Mouse (Mus musculus) adrenal gland, postnatal 14 days (tissue): ENCODE results near the gene Tbc1d7. TPM values are rescaled to one million over a fixed set of nuclear protein-coding genes. Genes with fewer than 3 reads are reported as not detected.

Experiments
- DNase-seq: peaks from one replicate; pipeline ENCODE4 v3.0.0; 2021; ENCODE audit warnings: mixed read lengths
- total RNA-seq: library from RNA; stranded (reverse); gene quantifications from 2 replicates; pipeline ENCODE4 v1.2.3, GENCODE M21; 2021

Gene Tbc1d7
- total RNA-seq, 1 experiment from 2014 or later = 24.1 TPM

- DNase-seq = no peak
Measured at GRCm38 (mm10) chr13:43144720-43145418, 26.4 kb downstream of the Tbc1d7 start.

- peak; percentile 25 for DNase-seq
Measured at GRCm38 (mm10) chr13:43134468-43134867, 36.8 kb downstream of the Tbc1d7 start.

- DNase-seq = no peak
Measured at GRCm38 (mm10) chr13:43133400-43133799, 37.9 kb downstream of the Tbc1d7 start.

- no peak for DNase-seq
Measured at GRCm38 (mm10) chr13:43132859-43133258, 38.4 kb downstream of the Tbc1d7 start.

GRCm38 (mm10) chr13:43131741-43132191 is 39.5 kb downstream of the Tbc1d7 start:
- DNase-seq = peak; percentile 39

- DNase-seq = no peak
Measured at GRCm38 (mm10) chr13:43130161-43130560, 41.1 kb downstream of the Tbc1d7 start.

GRCm38 (mm10) chr13:43124683-43125074 is 46.6 kb downstream of the Tbc1d7 start:
- DNase-seq = no peak

GRCm38 (mm10) chr13:43123895-43124682 is 47.2 kb downstream of the Tbc1d7 start:
- no peak for DNase-seq

GRCm38 (mm10) chr13:43122306-43123070 is 48.8 kb downstream of the Tbc1d7 start:
- DNase-seq = peak; percentile 12

- DNase-seq = no peak
Measured at GRCm38 (mm10) chr13:43113141-43113540, 58.2 kb downstream of the Tbc1d7 start.

- no peak for DNase-seq
Measured at GRCm38 (mm10) chr13:43112707-43113106, 58.6 kb downstream of the Tbc1d7 start.

- DNase-seq = no peak
Measured at GRCm38 (mm10) chr13:43112280-43112679, 59.0 kb downstream of the Tbc1d7 start.

GRCm38 (mm10) chr13:43104496-43104895 is 66.8 kb downstream of the Tbc1d7 start:
- no peak for DNase-seq

- no peak for DNase-seq
Measured at GRCm38 (mm10) chr13:43102943-43103342, 68.4 kb downstream of the Tbc1d7 start.

Other genes with a start within 250 kb of the Tbc1d7 start
- 10.5 and 11.0 TPM in 2 replicates for gene Gfod1, start 132.7 kb upstream of the Tbc1d7 start, total RNA-seq
- gene Sirt5, start 194.0 kb upstream of the Tbc1d7 start, total RNA-seq = 24.2 and 26.7 TPM in 2 replicates
- 107 and 108 TPM in 2 replicates for gene Nol7, start 226.9 kb upstream of the Tbc1d7 start, total RNA-seq